Mouse (Mus musculus): ENCODE measurements at regions not wholly inside any gene's neighbourhood (a gene's known extent, or its start where the extent isn't known, plus 50 kb on each side); places are given as distances from the start of the nearest gene placed in this dataset.

DNA sequence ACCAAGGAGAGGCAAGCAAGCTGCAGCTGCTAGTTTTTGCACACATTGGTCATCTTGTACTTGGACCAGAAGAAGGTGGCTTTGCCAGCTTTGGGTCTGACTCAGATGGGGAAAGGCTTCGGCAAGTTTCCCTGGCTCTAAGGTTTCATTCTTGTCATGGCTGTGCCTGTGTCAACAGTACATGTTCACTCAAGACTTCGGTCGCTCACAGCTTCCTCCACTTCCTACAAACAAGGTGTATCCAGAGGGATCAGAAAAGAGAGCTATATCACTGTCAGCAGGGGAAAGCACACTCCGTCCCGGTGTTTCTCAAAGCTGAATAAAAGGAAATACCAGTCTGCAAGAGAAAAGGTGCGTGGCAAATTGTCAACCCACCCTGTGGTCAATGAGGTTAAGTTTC, 86.2 kb upstream of the Elovl6 start:
- no peak overlapping the region for H3K27ac ChIP-seq (ENCODE audit: insufficient read depth, low read length)
- H3K4me1 ChIP-seq (ENCODE audit: control insufficient read depth, insufficient read depth, low read length) = no peaks in the 10 kb centered on the region
- no peak for TF ChIP-seq CTCF (IDR thresholded peaks at IDR 0.05; ENCODE audit: extremely low read depth, insufficient read depth, low read length)
- no peak for TF ChIP-seq POLR2A (IDR thresholded peaks at IDR 0.05; ENCODE audit: extremely low read depth, insufficient read depth, low read length)
- no peak overlapping the region for H3K4me3 ChIP-seq (ENCODE audit: insufficient read depth, low read length)

DNA sequence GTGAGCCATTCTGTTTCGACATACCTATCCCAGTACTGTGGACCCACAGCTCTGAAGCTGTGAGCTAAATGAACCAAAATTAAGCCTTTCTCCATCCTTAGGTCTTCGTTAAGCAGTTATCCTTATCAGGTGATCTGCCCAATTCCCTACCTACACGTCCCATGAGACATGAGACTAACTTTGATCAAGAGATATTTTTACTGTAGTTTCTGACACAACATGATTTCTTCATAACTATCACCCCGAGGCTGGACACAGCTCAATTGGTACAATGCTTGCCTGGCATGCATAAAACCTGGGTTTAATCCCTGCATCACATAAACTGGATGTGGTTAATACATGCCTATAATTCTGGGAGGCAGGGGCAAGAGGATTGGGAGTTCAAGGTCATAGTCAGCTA, 82.2 kb upstream of the Elovl6 start:
- Histone ChIP-seq H3K27ac (ENCODE audit: insufficient read depth, low read length) (no peak overlapping the region), H3K4me3 (ENCODE audit: insufficient read depth, low read length) (no peak overlapping the region), H3K4me1 (ENCODE audit: control insufficient read depth, insufficient read depth, low read length) (no peaks in the 10 kb centered on the region)
- TF ChIP-seq POLR2A (IDR thresholded peaks at IDR 0.05; ENCODE audit: extremely low read depth, insufficient read depth, low read length) = no peak

DNA sequence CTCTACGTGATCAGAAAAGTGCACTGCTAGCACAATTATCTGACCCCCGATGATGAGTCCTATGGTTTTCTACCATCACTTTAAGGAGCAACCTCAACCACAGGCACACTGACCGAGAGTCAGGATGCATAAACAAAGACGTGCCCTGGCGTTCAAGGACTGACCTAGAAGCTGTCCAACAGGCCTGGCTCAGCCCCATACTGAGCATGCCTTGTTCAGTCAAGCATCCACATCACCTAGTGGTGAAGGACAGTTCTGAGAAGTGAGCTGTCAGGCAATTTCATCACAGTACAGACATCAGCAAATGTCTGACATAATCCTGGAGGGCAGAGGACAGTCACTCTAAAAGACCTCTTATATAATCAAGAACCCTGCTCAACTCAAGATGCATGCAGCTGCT, 81.5 kb upstream of the Elovl6 start:
- no peak for TF ChIP-seq POLR2A (IDR thresholded peaks at IDR 0.05; ENCODE audit: extremely low read depth, insufficient read depth, low read length)
- no peak for TF ChIP-seq CTCF (IDR thresholded peaks at IDR 0.05; ENCODE audit: extremely low read depth, insufficient read depth, low read length)
- Histone ChIP-seq H3K4me1 (ENCODE audit: control insufficient read depth, insufficient read depth, low read length) (no peaks in the 10 kb centered on the region), H3K4me3 (ENCODE audit: insufficient read depth, low read length) (no peak overlapping the region), H3K27ac (ENCODE audit: insufficient read depth, low read length) (no peak overlapping the region)

DNA sequence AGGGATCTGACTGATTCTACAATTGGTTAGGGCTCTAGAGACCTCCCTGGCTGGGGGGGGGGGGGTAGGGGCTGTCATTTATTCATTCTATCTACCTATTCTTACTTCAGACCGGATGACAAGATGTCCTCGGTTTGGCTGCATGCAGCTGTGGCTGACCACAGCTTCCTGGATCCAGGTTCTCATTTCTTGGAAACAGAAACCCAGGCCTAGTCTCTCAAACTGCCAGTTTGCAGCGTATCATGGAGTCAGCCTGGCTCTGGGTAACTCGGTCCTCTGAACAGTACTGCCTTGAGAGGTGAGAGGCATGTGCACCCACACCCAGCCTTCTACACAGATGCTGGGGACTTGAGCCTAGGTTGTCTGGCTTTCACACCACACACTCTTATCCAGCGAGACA, 62.1 kb upstream of the Elovl6 start:
- Histone ChIP-seq H3K27ac (ENCODE audit: insufficient read depth, low read length) (no peak overlapping the region), H3K4me3 (ENCODE audit: insufficient read depth, low read length) (no peak overlapping the region), H3K4me1 (ENCODE audit: control insufficient read depth, insufficient read depth, low read length) (no peaks in the 10 kb centered on the region)
- TF ChIP-seq CTCF (IDR thresholded peaks at IDR 0.05; ENCODE audit: extremely low read depth, insufficient read depth, low read length) (no peak), POLR2A (IDR thresholded peaks at IDR 0.05; ENCODE audit: extremely low read depth, insufficient read depth, low read length) (no peak)

DNA sequence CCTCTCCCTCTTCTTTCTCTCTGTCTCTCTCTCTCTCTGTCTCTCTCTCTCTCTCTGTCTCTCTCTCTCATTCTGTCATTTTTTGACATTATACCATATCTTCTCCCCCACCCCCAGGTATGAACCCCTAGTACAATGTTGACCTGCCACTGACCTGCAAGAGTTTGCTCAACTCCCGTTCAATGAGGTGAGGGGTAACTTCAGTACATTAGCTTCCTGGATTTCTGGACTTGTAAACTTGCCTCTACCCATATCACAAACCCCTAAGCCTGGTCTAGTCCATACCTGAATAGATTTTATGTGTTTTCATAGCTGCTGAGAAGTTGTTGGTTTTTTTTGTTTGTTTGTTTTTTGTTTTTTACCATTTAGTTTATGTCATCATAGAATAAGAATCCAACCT, 60.8 kb upstream of the Elovl6 start:
- no peaks in the 10 kb centered on the region for H3K4me1 ChIP-seq (ENCODE audit: control insufficient read depth, insufficient read depth, low read length)
- no peak overlapping the region for H3K4me3 ChIP-seq (ENCODE audit: insufficient read depth, low read length)
- no peak overlapping the region for H3K27ac ChIP-seq (ENCODE audit: insufficient read depth, low read length)
- TF ChIP-seq CTCF (IDR thresholded peaks at IDR 0.05; ENCODE audit: extremely low read depth, insufficient read depth, low read length) (no peak), POLR2A (IDR thresholded peaks at IDR 0.05; ENCODE audit: extremely low read depth, insufficient read depth, low read length) (no peak)

DNA sequence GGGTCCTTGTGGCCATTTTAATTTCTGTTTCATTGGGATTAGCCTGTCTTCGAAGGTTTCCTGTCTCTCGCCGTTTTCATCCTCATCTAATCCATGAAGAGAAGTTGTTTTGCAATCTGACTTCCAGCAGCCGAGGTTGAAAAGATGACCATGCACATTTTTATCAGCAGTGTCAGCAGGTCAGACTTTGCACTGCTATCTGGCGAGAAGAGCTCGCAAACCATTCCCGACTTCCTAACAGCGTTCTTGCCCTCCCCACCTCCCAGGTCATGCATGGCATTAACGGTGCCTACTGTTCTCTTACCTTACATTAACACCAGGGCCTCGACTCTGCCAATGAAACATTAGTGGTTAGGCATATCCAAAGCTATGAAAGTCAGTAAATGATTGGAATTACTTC, 60.1 kb upstream of the Elovl6 start:
- Histone ChIP-seq H3K27ac (ENCODE audit: insufficient read depth, low read length) (no peak overlapping the region), H3K4me3 (ENCODE audit: insufficient read depth, low read length) (no peak overlapping the region), H3K4me1 (ENCODE audit: control insufficient read depth, insufficient read depth, low read length) (no peaks in the 10 kb centered on the region)
- TF ChIP-seq CTCF (IDR thresholded peaks at IDR 0.05; ENCODE audit: extremely low read depth, insufficient read depth, low read length) = no peak
- TF ChIP-seq POLR2A (IDR thresholded peaks at IDR 0.05; ENCODE audit: extremely low read depth, insufficient read depth, low read length) = no peak

DNA sequence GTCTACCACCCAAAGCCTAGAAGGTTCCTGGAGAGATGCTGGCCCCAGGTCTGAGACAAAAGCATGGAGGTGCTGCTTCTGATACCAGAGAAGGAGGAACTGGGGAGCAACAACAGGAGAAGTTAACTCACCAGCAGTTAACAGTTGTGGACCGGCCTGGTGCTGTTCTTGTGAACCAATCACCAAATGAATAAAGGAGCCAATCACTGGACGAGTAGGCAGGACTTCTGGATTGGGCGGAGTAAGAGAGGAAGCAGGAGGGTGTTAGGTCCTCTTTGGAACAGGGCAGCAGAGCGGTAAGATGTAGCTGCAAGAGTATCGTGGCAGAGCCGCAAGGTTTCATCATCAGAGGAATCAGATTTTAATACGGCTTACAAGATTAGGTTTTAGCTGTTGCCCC, 57.7 kb upstream of the Elovl6 start:
- TF ChIP-seq CTCF (IDR thresholded peaks at IDR 0.05; ENCODE audit: extremely low read depth, insufficient read depth, low read length) (no peak), POLR2A (IDR thresholded peaks at IDR 0.05; ENCODE audit: extremely low read depth, insufficient read depth, low read length) (no peak)
- Histone ChIP-seq H3K27ac (ENCODE audit: insufficient read depth, low read length) (no peak overlapping the region), H3K4me1 (ENCODE audit: control insufficient read depth, insufficient read depth, low read length) (no peaks in the 10 kb centered on the region)

DNA sequence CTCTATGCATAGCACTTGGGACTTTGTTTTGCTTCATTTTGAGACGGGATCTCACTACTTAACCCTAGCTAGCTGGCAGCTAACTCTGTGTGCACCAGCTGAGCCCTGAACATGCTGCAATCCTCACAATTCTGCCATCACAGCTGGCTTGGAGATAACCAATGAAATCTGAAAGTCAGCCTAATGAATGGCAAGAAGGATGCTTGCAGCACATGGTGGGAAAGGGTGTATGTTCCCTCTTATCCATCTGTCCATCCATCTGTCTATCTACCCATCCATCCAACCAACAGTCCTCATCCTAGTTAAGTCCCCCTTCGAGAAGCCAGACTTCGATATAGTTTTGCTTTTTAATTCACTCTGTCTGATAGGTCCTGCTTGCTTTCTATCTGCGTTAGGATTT, 55.9 kb upstream of the Elovl6 start:
- TF ChIP-seq POLR2A (IDR thresholded peaks at IDR 0.05; ENCODE audit: extremely low read depth, insufficient read depth, low read length) = no peak

More for the DNA sequence above, 57.7 kb upstream of the Elovl6 start:
- H3K4me3 ChIP-seq (ENCODE audit: insufficient read depth, low read length) = no peak overlapping the region

DNA sequence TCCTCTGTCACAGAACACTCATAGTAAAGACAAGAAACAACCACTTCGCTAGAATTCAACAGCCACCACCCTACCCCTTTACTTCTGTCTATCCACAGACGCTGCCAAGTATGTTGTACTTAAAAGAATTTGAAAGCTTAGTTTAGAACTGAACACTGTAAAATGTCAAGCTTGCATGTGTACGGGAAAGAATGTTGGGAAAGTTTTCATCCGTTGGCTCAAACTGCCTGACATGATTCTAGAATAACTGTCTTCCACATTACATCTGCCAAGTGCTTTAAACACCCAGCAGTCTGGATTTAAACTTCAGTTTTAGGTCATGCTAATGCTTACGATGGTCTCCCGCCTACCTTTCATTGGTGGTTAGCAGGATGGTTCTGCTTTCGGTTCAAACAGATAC, 54.1 kb upstream of the Elovl6 start:
- Histone ChIP-seq H3K4me1 (ENCODE audit: control insufficient read depth, insufficient read depth, low read length) (no peaks in the 10 kb centered on the region; the same call in 1 of the 2 replicates), H3K27ac (ENCODE audit: insufficient read depth, low read length) (no peak overlapping the region), H3K4me3 (ENCODE audit: insufficient read depth, low read length) (no peak overlapping the region)
- TF ChIP-seq POLR2A (IDR thresholded peaks at IDR 0.05; ENCODE audit: extremely low read depth, insufficient read depth, low read length) = no peak
- no peak for TF ChIP-seq CTCF (IDR thresholded peaks at IDR 0.05; ENCODE audit: extremely low read depth, insufficient read depth, low read length)

More for the DNA sequence above, 55.9 kb upstream of the Elovl6 start:
- Histone ChIP-seq H3K4me3 (ENCODE audit: insufficient read depth, low read length) (no peak overlapping the region), H3K27ac (ENCODE audit: insufficient read depth, low read length) (no peak overlapping the region), H3K4me1 (ENCODE audit: control insufficient read depth, insufficient read depth, low read length) (no peaks in the 10 kb centered on the region; the same call in 1 of the 2 replicates)

DNA sequence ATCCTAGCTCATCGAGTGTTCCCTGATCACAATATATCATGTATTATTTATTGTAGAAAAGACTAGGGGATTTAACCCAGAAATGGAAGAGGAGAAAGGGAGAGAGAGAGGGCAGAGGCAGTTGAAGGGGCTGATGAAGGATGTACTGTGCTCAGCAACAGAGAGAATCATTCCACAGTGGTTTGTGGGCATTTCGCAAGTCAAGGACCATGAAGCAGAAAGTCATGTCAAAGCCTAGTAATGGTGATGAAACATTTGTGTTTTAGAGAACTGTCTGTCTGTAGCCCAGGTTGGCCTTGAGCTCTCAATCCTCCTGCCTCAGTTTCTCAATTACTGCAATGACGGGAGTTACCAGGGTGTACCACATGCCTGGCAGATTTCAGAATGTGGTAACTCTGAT, 50.9 kb upstream of the Elovl6 start:
- H3K4me1 ChIP-seq (ENCODE audit: control insufficient read depth, insufficient read depth, low read length) = no peaks in the 10 kb centered on the region; the same call in 1 of the 2 replicates
- no peak overlapping the region for H3K4me3 ChIP-seq (ENCODE audit: insufficient read depth, low read length)
- TF ChIP-seq POLR2A (IDR thresholded peaks at IDR 0.05; ENCODE audit: extremely low read depth, insufficient read depth, low read length) (no peak), CTCF (IDR thresholded peaks at IDR 0.05; ENCODE audit: extremely low read depth, insufficient read depth, low read length) (no peak)
- no peak overlapping the region for H3K27ac ChIP-seq (ENCODE audit: insufficient read depth, low read length)

Data from cortical plate, adult 2 months (tissue).